Mouse (Mus musculus): Measurements from ENCODE around the gene Pi4k2a. TPM values are rescaled to one million over a fixed set of nuclear protein-coding genes. Genes with fewer than 3 reads are reported as not detected.
"Not testable (repeated sequence)": the region's sequence is repeated elsewhere in the genome, so short reads cannot be mapped to it uniquely, and the experiment has no call there.

The Pi4k2a gene
- polyA plus RNA-seq, 2 experiments from 2014 or later: 8.1 to 12.4 TPM

- not testable (repeated sequence) for ATAC-seq
These were observed 8.7 kb upstream of the Pi4k2a start for GRCm38 (mm10) chr19:42081613-42082012.

DNA sequence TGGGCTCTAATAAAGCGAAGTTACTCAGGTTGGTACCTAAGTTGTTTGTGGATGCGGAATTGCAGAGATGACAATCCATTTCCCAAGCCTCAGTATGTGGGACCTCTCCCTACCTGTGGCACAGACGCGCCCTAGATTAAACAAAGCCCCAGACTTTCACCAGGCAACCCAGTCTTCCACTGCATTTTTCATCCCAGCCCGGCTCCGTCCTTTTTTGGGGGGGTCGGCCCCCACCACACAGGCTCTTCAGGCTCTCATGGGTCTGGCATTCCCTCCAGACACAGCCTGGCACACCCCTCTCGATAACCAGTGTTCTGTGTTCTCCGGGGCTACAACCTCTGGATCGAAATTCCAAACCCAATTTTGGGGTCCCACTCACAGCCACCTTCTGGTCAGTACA is 4.6 kb upstream of the Pi4k2a start:
- no peak for ATAC-seq

DNA sequence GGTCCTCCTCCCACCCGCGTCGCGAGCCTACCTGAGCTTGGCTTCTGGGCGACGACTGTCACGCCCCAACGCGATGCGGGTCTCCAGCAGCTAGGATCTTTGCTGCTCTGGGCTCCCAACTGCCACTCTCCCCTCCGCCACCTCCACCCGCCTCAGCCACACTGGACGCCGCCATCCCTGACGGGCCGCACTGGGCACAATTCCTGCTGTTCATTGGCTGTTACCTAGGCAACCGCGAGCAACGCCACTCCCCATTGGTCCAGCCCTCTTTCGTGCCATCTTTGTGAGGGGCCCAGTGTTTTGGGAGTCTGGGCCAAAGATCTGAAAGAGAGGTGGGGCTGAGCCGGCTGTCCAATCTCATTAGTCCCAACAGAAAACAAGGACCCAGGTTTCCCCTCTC is 4.1 kb upstream of the Pi4k2a start, which contains the start of gene Morn4:
TSS of gene Morn4 (minus strand) at position 192 of the 400 bp plus-strand sequence.
- no peak for ATAC-seq

DNA sequence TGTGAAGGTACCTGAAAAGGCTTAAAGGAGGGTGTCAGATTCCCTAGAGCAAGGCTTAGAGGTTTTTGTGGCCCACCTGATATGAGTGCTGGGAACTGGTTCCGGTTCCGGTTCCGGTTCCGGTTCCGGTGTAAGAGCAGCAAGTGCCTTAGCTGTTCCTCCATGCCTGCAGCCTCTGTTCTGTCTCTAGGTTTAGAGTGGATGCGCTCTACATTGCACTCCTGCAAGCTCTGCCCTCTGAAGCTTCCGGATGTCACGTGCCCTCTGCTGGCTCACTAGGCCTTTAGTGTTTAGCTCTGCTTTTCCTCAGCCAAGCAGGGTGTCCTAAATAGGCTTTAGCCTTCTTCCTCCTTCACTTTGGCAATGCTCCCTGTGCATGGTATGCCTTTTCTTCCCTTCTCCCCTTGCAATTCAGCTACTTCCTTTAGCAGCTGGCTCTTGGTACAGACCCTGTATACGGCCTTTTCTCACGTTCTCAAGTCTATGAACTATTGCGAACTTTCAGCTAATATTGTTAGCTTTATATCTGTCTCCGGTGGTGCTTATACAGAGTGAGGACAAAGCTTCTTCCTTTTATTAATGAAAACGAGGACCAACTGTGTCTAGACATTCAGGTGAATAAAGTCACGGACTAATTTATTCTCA is 1.0 kb upstream of the Pi4k2a start:
- peak; percentile 47 for ATAC-seq

GRCm38 (mm10) chr19:42090637-42091141 is 419 bp downstream of the Pi4k2a start:
- ATAC-seq: peak; percentile 1

DNA sequence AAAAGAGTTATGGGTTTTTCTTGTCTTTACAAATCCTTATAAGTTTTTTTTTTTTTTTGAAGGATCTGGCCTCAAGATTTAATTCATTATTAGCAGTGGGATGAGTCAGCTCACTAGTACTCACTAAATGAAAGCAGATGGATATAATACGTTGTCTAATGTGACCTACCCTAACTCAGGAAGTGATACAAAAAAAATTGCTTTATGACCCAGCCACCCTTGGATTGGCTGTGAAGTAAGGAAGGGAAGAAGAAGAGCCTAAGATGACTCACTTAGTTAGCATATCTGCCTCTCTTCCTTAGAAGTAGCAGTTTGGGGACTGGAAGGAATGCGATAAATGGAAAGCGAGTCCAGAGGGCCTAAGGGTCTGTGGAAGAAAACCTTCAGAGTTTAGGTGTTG is 9.1 kb downstream of the Pi4k2a start:
- ATAC-seq: no peak

- no peak for ATAC-seq
These were observed 14.4 kb downstream of the Pi4k2a start for GRCm38 (mm10) chr19:42104681-42105080.

GRCm38 (mm10) chr19:42115783-42116335 is 25.6 kb downstream of the Pi4k2a start:
- ATAC-seq: no peak

GRCm38 (mm10) chr19:42118142-42118541 is 27.9 kb downstream of the Pi4k2a start:
- ATAC-seq: no peak

- ATAC-seq: no peak
These were observed 28.3 kb downstream of the Pi4k2a start for GRCm38 (mm10) chr19:42118596-42118995.

- no peak for ATAC-seq
These were observed 30.2 kb downstream of the Pi4k2a start for GRCm38 (mm10) chr19:42120451-42120850.

DNA sequence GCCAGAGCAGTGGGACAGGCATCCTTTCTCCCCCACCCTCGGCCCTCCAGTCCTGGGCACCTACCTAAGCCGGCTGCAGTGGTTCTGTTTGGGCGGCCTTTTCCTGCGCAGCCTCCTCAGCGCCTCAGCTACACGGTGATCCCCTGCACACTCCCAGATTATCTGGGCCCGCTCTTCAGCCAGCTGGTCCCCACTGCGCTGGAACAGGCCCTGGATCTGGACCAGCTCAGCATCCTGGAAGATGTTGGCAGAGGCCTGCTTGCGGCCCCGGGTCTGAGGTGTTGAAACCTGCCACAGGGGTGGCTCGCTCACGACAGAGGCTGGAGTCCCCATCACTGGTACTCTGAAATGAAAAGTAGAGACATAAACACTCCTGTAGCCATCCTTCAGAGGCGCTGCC is 34.4 kb downstream of the Pi4k2a start:
- ATAC-seq: no peak

- no peak for ATAC-seq
These were observed 35.4 kb downstream of the Pi4k2a start for GRCm38 (mm10) chr19:42125501-42126218.

DNA sequence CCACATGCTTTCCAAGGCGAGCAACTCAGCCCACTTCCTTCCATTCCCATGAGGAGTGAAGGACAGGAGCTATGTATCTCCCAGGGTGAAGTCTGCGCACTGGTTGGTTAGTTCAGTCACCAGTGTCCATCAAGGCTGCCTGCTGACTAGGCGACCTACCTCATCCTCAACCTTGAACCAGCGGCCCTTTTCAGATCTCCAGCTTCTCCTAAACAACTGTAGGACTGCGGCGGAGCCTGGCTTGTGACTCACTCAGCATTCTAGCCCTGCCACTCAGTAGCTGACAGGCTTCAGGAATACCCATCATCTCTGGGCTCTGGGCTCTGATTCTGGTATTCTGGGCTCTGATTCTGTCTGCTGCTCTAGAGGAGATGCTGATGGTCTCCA is 35.9 kb downstream of the Pi4k2a start:
- ATAC-seq: no peak

DNA sequence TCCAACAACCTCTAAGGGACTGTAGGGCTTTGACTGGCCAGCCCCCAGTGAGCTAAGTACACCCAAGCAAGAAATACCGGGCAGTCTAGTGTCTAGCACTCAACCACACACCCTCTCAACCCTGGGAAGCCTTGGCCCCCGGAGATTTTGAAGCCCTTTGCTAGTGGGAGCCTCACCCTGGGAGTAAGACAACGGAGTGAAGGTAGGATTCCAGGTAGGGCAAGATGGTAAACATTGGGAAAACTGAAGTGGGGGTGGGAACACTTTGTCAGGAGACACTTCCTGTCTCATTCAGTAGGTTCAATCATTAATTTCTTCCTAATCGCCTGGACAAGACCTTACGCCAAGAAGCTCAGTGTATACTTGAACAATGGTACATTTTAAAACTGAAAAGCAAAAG is 36.8 kb downstream of the Pi4k2a start:
- ATAC-seq: no peak

GRCm38 (mm10) chr19:42128052-42128740 is 37.9 kb downstream of the Pi4k2a start:
- no peak for ATAC-seq

DNA sequence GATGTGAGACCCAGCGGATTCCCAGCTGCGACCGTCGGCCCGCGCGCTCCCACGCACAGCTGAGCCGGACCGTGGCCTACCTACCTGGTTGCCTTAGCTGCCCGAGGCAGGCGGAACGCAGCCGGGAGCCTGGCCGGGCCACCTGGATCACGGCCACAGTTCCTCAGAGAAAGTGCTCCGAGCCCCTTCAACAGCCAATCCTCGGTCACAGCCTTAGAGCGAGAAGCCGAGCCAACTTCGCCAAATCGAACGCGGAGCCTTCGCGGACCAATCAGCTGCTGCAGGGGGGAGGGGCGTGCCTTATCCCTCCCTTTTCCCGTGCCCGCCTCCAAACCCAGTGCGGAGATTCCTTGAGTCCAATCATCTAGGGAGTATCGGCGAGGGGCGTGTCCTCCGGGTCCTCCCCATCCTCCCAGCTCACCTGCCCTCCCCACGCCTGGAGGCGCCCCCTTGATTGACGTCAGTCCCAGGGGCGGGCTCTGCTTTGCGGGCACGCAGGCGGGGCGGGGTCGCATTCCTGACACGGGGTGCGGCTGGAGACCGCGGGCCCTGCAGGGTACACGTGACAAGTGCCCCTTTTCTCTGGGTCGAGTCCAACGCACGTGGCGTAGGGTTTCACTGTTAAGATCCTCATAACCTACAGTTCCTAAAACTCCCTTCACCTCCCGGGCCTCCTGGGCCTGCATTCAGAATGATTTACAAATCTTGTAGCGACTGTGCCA is 38.7 kb downstream of the Pi4k2a start, which contains the start of gene Avpi1:
TSS of gene Avpi1 (minus strand) at position 273 of the 722 bp plus-strand sequence.
- ATAC-seq: peak; percentile 90

DNA sequence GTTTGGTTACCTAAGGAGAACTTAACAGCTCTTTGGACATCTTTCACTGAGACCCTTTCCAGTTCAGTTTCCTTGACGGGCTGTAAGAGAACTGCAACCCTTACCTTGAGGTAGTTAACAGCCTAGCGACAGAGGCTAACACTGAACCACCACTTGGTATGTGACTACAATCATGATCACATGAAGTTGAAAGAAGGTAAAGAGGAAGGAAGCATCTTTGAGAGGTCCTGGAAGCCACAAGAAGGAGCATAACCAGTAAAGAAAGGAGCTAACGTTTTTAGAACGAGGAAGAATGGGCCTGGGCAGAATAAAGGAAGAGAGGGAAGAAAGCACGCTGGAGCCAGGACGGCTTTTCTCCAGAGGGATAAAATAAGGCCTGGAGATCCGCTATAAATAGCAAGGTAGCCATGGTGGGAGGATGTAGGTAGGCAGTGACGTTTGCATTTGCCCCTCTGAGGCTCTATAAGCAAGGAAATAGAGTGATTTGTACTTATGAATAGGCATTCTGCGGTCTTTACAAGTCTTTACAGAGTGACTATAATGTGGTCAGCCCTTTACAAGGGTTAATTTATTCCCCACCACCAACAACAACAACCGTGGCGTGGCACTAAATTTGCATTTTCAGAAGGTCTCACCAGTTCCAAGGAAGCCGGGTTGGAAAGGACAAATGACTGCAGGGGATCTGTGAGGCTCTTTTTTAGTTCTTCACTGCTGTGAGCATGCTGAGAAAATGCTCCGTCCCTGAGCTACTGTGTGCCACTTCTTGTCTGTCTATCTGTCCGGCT is 39.4 kb downstream of the Pi4k2a start:
- ATAC-seq: peak; percentile 24

- no peak for ATAC-seq
These were observed 40.0 kb downstream of the Pi4k2a start for GRCm38 (mm10) chr19:42130294-42130606.

DNA sequence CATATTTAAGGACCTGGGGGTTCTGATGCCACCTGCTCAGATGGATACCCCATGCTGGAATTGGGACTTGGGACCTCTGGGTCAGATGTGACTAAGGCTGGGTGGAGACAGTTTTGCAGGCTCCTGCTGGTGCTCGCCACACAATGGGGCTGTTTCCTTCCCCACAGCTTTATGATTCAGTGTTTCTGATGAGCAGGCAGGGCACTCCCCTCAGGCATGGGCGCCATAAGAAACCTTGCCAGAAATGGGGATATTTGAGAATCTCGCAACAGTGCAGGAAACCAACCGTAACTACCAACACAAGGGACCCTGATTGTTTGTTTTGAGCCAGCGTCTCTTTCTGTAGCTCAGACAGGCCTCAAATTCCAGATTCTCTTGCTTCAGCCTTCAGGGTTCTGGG is 40.8 kb downstream of the Pi4k2a start:
- ATAC-seq: no peak

DNA sequence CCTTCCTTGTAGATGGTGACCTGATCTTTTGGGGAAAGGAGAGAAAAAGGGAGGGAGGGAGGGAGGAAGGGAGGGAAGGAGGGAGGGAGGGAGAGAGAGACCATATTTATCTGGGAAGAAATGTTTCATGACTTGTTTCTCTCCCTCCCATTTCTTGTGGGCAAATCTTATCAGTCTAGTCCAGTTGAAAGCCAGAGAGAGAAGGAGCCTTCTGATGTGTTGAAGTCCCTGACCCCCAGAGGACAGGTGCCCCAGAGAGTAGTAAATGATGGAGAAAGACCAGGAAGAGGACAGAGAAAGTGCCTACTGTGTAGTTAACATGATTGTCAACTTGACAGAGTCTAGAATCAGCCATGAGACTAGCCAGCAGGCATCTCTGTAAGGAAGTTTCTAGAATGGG is 44.8 kb downstream of the Pi4k2a start:
- ATAC-seq: no peak

DNA sequence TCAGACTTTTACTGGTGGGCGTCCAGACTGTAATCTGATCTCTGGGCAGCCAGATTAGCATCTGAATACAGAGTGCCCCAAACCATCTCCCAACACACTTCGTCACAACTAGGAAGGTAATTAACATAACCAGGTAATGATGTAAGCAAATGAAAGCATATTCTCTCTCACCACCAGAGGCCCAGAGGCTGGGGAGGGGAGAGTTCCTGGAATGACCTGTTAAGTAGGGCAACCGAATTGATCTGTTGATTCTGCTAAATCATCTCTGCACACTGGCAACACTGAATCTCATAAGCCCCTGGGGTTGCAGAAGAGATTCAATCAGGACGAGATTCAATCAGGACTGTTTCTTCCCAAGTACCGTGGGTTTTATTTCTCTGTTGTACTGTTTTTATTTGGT is 45.9 kb downstream of the Pi4k2a start:
- no peak for ATAC-seq
